Mouse (Mus musculus) liver, embryonic 14.5 days (tissue): ENCODE results near the gene Idnk. TPM values are rescaled to one million over a fixed set of nuclear protein-coding genes. Genes with fewer than 3 reads are reported as not detected.

Source experiments
- ATAC-seq: fragments of 200-750 bp; cut with Nextera tagmentation; 2 replicates; pipeline ENCODE4 v1.8.0; 2017; ENCODE audit warnings: moderate number of reproducible peaks, mild to moderate bottlenecking, moderate library complexity; ENCODE audit not compliant: insufficient read depth
- DNase-seq, 3 experiments: peaks; one replicate each; pipeline ENCODE4 v3.0.0-alpha.2; 2012 to 2013; ENCODE audit warnings: low read depth in 3 of 3, low spot score in 3 of 3
- H3K27ac ChIP-seq: fragments of 300-500 bp; sonication (generic); 2 replicates; pipeline ENCODE4 v1.5.1; 2014; ENCODE audit warnings: moderate library complexity, mild to moderate bottlenecking, control low read depth, inconsistent platforms
- H3K27me3 ChIP-seq: fragments of 300-500 bp; sonication (generic); 2 replicates; pipeline ENCODE4 v1.6.1; 2014; ENCODE audit warnings: mild to moderate bottlenecking, low read length, moderate library complexity; ENCODE audit not compliant: control insufficient read depth, insufficient read depth
- H3K36me3 ChIP-seq: fragments of 300-500 bp; sonication (generic); replicated peaks from 2 replicates; pipeline ENCODE4 v1.6.1; 2014; ENCODE audit warnings: low read depth; ENCODE audit not compliant: control insufficient read depth, insufficient read depth
- H3K4me1 ChIP-seq, 2 experiments: fragments of 200-500 bp in 1 of 2; fragments of 300-500 bp in 1 of 2; sonication (generic) in 1 of 2; replicated peaks; 2 replicates each; pipeline ENCODE4 v1.6.1; 2012 to 2014; ENCODE audit warnings: antibody characterized with exemption in 1 of 2, inconsistent platforms in 1 of 2, low read length in 1 of 2; ENCODE audit not compliant: control insufficient read depth in 2 of 2, insufficient read depth in 2 of 2
- H3K4me2 ChIP-seq: fragments of 300-500 bp; sonication (generic); 2 replicates; pipeline ENCODE4 v1.6.1; 2014; ENCODE audit warnings: low read depth, mild to moderate bottlenecking, control low read depth, moderate library complexity
- H3K4me3 ChIP-seq, 2 experiments: fragments of 200-500 bp in 1 of 2; fragments of 300-500 bp in 1 of 2; sonication (generic) in 1 of 2; 2 replicates each; pipeline ENCODE4 v1.5.1; 2012 to 2014; ENCODE audit warnings: low read depth in 2 of 2, low read length in 2 of 2, mild to moderate bottlenecking in 2 of 2, control low read depth in 1 of 2, inconsistent platforms in 1 of 2, moderate library complexity in 1 of 2; ENCODE audit not compliant: insufficient read depth in 1 of 2
- H3K9ac ChIP-seq: fragments of 300-500 bp; sonication (generic); replicated peaks from 2 replicates; pipeline ENCODE4 v1.6.1; 2014; ENCODE audit warnings: mild to moderate bottlenecking, control low read depth, moderate library complexity
- H3K9me3 ChIP-seq: fragments of 300-500 bp; sonication (generic); 2 replicates; pipeline ENCODE4 v1.6.1; 2016; ENCODE audit warnings: low read length, mixed read lengths; ENCODE audit not compliant: control insufficient read depth
- CTCF ChIP-seq: IDR thresholded peaks from 2 replicates; pipeline ENCODE4 v1.5.1; 2016; ENCODE audit warnings: antibody characterized with exemption, low read depth, control low read depth
- EP300 ChIP-seq: IDR thresholded peaks from 2 replicates; pipeline ENCODE4 v1.6.1; 2016; ENCODE audit warnings: antibody characterized with exemption, low read depth
- WGBS: fragments of 180-500 bp; shearing (Covaris S2); extraction: QIAGEN DNeasy Blood & Tissue Kit; methylation state at CpG from one replicate; pipeline ENCODE4 v1.1.7; 2014; ENCODE audit not compliant: insufficient replicate concordance; 5-methylcytosine and 5-hydroxymethylcytosine counted together
- polyA plus RNA-seq, 2 experiments: library from polyadenylated mRNA; depleted of rRNA in 1 of 2; stranded (reverse) in 1 of 2; unstranded in 1 of 2; fragments of >200 nt; fragmentation: Nextera tagmentation in 1 of 2; extraction: Ambion mirVana in 1 of 2; gene quantifications; 2 replicates each; pipeline versions ENCODE4 v1.2.1 to v1.2.3; 2012 to 2014

The Idnk gene
- polyA plus RNA-seq, 2 experiments, result 6.9 to 17.7 TPM

DNA sequence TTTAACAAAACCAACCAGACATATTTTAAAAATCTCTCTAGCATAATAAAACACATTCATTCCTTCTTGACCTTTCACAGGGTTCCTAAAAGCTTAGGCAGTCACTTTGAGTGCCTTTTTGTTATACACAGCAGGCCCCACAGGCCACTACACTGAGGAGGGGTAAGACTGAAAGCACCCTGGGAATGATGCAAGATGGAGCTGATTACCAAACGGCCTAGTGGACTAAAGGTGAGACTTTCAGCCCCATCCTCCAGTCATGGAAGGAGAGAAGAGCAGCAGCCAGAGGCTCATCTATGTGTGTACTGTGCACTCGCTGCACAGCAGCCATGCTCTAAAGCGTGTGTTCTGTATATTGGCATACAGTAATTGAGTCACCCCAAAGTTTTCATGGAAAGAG, 37.5 kb downstream of the Idnk start:
- Histone ChIP-seq H3K4me3 (no peak overlapping the region), H3K36me3 (peaks cover 30% of the 10 kb centered on the region), H3K27me3 (no peaks in the 10 kb centered on the region), H3K9me3 (no peaks in the 10 kb centered on the region), H3K4me1 (no peaks in the 10 kb centered on the region), H3K9ac (no peak overlapping the region), H3K4me2 (no peak overlapping the region), H3K27ac (no peak overlapping the region)
- 77% methylated on average over 3 of the region's 3 CpGs for WGBS
- ATAC-seq, result no peak
- DNase-seq, result no peak
- TF ChIP-seq EP300, result no peak

DNA sequence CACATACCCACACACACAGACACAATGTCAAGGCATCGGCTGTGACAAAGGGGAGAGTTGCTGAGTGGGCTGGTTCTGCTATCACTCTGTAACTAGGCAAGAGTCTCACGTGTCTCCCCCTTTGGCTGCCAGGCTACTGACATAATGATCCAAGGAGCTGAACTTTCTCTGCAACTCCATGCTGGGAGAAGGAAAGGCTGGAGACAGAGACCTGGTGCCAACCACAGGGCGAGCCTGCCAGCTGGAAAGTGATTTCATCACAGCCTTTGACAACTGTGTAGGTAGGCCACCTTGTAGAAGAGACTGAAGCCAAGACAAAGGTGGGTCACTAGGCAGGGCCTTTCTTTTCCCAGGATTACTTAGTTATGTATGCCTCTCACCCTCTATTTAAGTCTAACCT, 39.8 kb downstream of the Idnk start:
- Histone ChIP-seq H3K4me1 (no peaks in the 10 kb centered on the region), H3K27me3 (no peaks in the 10 kb centered on the region), H3K27ac (no peak overlapping the region), H3K36me3 (peaks cover 13% of the 10 kb centered on the region), H3K9ac (no peak overlapping the region), H3K9me3 (no peaks in the 10 kb centered on the region), H3K4me2 (no peak overlapping the region), H3K4me3 (no peak overlapping the region)
- DNase-seq (no peak), ATAC-seq (no peak)
- 89% methylated on average over 3 of the region's 3 CpGs for WGBS
- TF ChIP-seq CTCF, result no peak
- TF ChIP-seq EP300, result no peak

DNA sequence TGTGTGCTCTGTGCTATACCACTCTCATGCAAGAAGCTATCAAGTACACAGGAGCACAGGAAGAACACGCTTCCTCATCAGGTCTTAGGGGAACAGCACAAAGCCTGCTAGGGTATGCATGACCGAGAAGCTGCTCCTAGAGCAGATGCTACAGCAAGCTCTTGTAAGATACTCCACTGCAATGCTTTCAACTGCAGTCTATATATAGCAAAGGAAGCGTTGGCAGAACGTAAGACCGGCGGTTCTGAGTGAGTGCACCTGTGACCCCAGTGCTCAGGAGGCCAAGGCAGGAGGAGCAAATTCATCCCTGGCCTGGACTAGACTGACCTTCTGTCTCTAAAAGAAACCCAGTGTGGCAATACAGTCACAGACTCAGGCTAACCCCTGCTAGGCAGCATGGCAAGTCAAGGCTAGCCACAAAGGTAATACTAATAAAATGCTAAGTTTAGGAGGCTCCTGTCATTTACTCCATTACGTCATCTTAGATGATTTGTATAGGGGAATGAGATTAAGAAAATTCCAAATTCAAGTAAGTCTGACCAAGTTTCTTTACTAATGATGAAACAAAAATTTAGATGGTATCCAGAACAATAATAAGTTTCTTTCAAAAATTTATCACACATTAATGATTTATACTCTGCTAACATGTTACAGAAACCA, 40.7 kb downstream of the Idnk start:
- Histone ChIP-seq H3K9me3 (no peaks in the 10 kb centered on the region), H3K4me1 (no peaks in the 10 kb centered on the region), H3K27ac (no peak overlapping the region), H3K4me3 (no peak overlapping the region), H3K36me3 (peaks cover 13% of the 10 kb centered on the region), H3K4me2 (no peak overlapping the region), H3K9ac (no peak overlapping the region), H3K27me3 (no peaks in the 10 kb centered on the region)
- DNase-seq, result no peak
- no peak for TF ChIP-seq EP300
- no peak for TF ChIP-seq CTCF
- 82% methylated on average over 7 of the region's 7 CpGs for WGBS
- no peak for ATAC-seq

GRCm38 (mm10) chr13:58201343-58201742, 43.9 kb downstream of the Idnk start:
- WGBS, result 76% methylated on average over 6 of the region's 6 CpGs
- no peak for TF ChIP-seq CTCF
- no peak for ATAC-seq
- Histone ChIP-seq H3K4me2 (no peak overlapping the region), H3K27me3 (no peaks in the 10 kb centered on the region), H3K4me1 (peaks cover 0 to 5% of the 10 kb centered on the region in 2 experiments; a peak in 2 of 4 replicates), H3K9me3 (no peaks in the 10 kb centered on the region), H3K36me3 (no peaks in the 10 kb centered on the region), H3K4me3 (no peak overlapping the region), H3K9ac (no peak overlapping the region), H3K27ac (no peak overlapping the region)
- DNase-seq, result no peak

DNA sequence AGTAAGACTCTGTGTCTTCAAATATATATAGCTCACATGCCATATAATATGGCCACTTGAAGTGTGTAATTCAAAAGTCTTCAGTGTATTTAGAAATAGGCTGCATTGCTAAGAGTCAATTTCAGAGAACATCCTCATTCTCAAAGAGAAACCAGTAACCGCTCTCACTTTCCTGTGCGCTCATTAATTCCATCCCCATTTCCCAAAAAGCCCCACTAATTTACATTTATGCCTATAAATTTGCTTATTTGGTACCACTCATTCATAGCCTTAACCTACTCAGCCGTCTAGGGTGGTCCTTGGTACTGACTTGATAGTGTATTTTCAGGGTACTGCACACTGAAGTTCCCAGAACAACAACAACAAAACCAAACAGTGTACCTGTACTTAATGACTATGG, 44.5 kb downstream of the Idnk start:
- no peak overlapping the region for H3K27ac ChIP-seq
- H3K4me2 ChIP-seq, result no peak overlapping the region
- DNase-seq (no peak), ATAC-seq (no peak)
- H3K4me3 ChIP-seq, result no peak overlapping the region
- no peaks in the 10 kb centered on the region for H3K9me3 ChIP-seq
- no peaks in the 10 kb centered on the region for H3K27me3 ChIP-seq
- WGBS, result 84% methylated on average over 3 of the region's 3 CpGs
- peaks cover 0 to 9% of the 10 kb centered on the region in 2 experiments; a peak in 2 of 4 replicates for H3K4me1 ChIP-seq
- no peak overlapping the region for H3K9ac ChIP-seq
- TF ChIP-seq CTCF, result no peak
- TF ChIP-seq EP300, result no peak
- H3K36me3 ChIP-seq, result no peaks in the 10 kb centered on the region
